Mouse (Mus musculus) MEL (cell line): ENCODE measurements around the gene Cmss1. TPM values are rescaled to one million over a fixed set of nuclear protein-coding genes. Genes with fewer than 3 reads are reported as not detected.

Source experiments
- DNase-seq: peaks from one replicate; pipeline ENCODE4 v3.0.0; 2011; ENCODE audit warnings: low read depth, low spot score
- H3K27ac ChIP-seq: 2 replicates; pipeline ENCODE4 v1.5.1; 2012; ENCODE audit warnings: low read depth, mild to moderate bottlenecking, control low read depth, low read length, moderate library complexity; ENCODE audit not compliant: control insufficient read depth
- H3K27me3 ChIP-seq, 2 experiments: fragments of 150-350 bp in 1 of 2; sonication (generic) in 1 of 2; 2 replicates each; pipeline ENCODE4 v1.6.1; 2012; ENCODE audit warnings: low read length in 2 of 2, mild to moderate bottlenecking in 2 of 2, improper control_type of control experiment in 1 of 2, moderate library complexity in 1 of 2; ENCODE audit not compliant: insufficient read depth in 2 of 2, control insufficient read depth in 1 of 2
- H3K36me3 ChIP-seq, 2 experiments: 2 replicates each; pipeline ENCODE4 v1.6.1; 2012 to 2014; ENCODE audit warnings: low read length in 2 of 2, improper control_type of control experiment in 1 of 2, inconsistent platforms in 1 of 2, mild to moderate bottlenecking in 1 of 2; ENCODE audit not compliant: insufficient read depth in 2 of 2, control insufficient read depth in 1 of 2
- H3K4me1 ChIP-seq, 2 experiments: fragments of 150-350 bp in 1 of 2; sonication (generic) in 1 of 2; 2 replicates each; pipeline ENCODE4 v1.6.1; 2012; ENCODE audit warnings: low read length in 2 of 2, improper control_type of control experiment in 1 of 2, mild to moderate bottlenecking in 1 of 2; ENCODE audit not compliant: insufficient read depth in 2 of 2, control insufficient read depth in 1 of 2
- H3K4me3 ChIP-seq, 2 experiments: fragments of 150-350 bp in 1 of 2; sonication (generic) in 1 of 2; 2 replicates each; pipeline ENCODE4 v1.5.1; 2012; ENCODE audit warnings: low read depth in 2 of 2, low read length in 2 of 2, mild to moderate bottlenecking in 2 of 2, moderate library complexity in 2 of 2, control low read depth in 1 of 2, improper control_type of control experiment in 1 of 2; ENCODE audit not compliant: control insufficient read depth in 1 of 2, insufficient read depth in 1 of 2
- H3K79me2 ChIP-seq: 2 replicates; pipeline ENCODE4 v1.6.1; 2012; ENCODE audit warnings: mild to moderate bottlenecking, low read length, moderate library complexity; ENCODE audit not compliant: control insufficient read depth, poor library complexity, insufficient read depth
- H3K9ac ChIP-seq: 2 replicates; pipeline ENCODE4 v1.6.1; 2012; ENCODE audit warnings: low read depth, mild to moderate bottlenecking, control low read depth, low read length, moderate library complexity; ENCODE audit not compliant: control insufficient read depth, poor library complexity, severe bottlenecking
- H3K9me3 ChIP-seq: fragments of 150-350 bp; sonication (generic); replicated peaks from 2 replicates; pipeline ENCODE4 v1.6.1; 2012; ENCODE audit warnings: mild to moderate bottlenecking, low read length, improper control_type of control experiment, moderate library complexity; ENCODE audit not compliant: insufficient read depth
- CTCF ChIP-seq, 3 experiments: IDR thresholded peaks in 2 of 3; conservative IDR thresholded peaks in 1 of 3; 2 replicates each; pipeline ENCODE4 v1.5.1; 2011 to 2012; ENCODE audit warnings: low read length in 3 of 3, low read depth in 2 of 3, mild to moderate bottlenecking in 2 of 3, improper control_type of control experiment in 1 of 3, inconsistent platforms in 1 of 3, mixed read lengths in 1 of 3, moderate library complexity in 1 of 3; ENCODE audit not compliant: control insufficient read depth in 1 of 3, insufficient read depth in 1 of 3, poor library complexity in 1 of 3, severe bottlenecking in 1 of 3
- E2F4 ChIP-seq: IDR thresholded peaks from 2 replicates; pipeline ENCODE4 v1.6.1; 2011; ENCODE audit warnings: low read depth, low read length, improper control_type of control experiment, borderline replicate concordance
- ELF1 ChIP-seq: IDR thresholded peaks from 2 replicates; pipeline ENCODE4 v1.6.1; 2014; ENCODE audit warnings: low read depth, mild to moderate bottlenecking, inconsistent platforms, low read length, improper control_type of control experiment, moderate library complexity
- ETS1 ChIP-seq: IDR thresholded peaks from 2 replicates; pipeline ENCODE4 v1.6.1; 2012; ENCODE audit warnings: low read depth, mild to moderate bottlenecking, inconsistent platforms, low read length, improper control_type of control experiment, moderate library complexity
- GABPA ChIP-seq: IDR thresholded peaks from 2 replicates; pipeline ENCODE4 v1.6.1; 2012; ENCODE audit warnings: low read depth, mild to moderate bottlenecking, inconsistent platforms, low read length, improper control_type of control experiment, moderate library complexity
- HCFC1 ChIP-seq: IDR thresholded peaks from 2 replicates; pipeline ENCODE4 v1.6.1; 2012; ENCODE audit warnings: low read depth, mild to moderate bottlenecking, inconsistent platforms, low read length, improper control_type of control experiment, moderate library complexity
- KAT2A ChIP-seq: conservative IDR thresholded peaks from 2 replicates; pipeline ENCODE4 v1.6.1; 2012; ENCODE audit warnings: low read depth, low read length, improper control_type of control experiment, inconsistent platforms
- MAFK ChIP-seq: IDR thresholded peaks from 2 replicates; pipeline ENCODE4 v1.6.1; 2011; ENCODE audit warnings: low read depth, mild to moderate bottlenecking, low read length, improper control_type of control experiment, borderline replicate concordance
- MAX ChIP-seq: IDR thresholded peaks from 2 replicates; pipeline ENCODE4 v1.6.1; 2011; ENCODE audit warnings: low read length, improper control_type of control experiment
- MAZ ChIP-seq: IDR thresholded peaks from 2 replicates; pipeline ENCODE4 v1.6.1; 2012; ENCODE audit warnings: low read depth, mild to moderate bottlenecking, inconsistent platforms, low read length, improper control_type of control experiment
- MYC ChIP-seq: IDR thresholded peaks from 2 replicates; pipeline ENCODE4 v1.6.1; 2011; ENCODE audit warnings: low read depth, mild to moderate bottlenecking, low read length, improper control_type of control experiment, moderate library complexity
- NELFE ChIP-seq: IDR thresholded peaks from 2 replicates; pipeline ENCODE4 v1.6.1; 2011; ENCODE audit warnings: low read depth, low read length, improper control_type of control experiment
- POLR2AphosphoS2 ChIP-seq: IDR thresholded peaks from 2 replicates; pipeline ENCODE4 v1.6.1; 2011; ENCODE audit warnings: low read length, improper control_type of control experiment
- POLR2AphosphoS5 ChIP-seq: IDR thresholded peaks from 2 replicates; pipeline ENCODE4 v1.6.1; 2012; ENCODE audit warnings: low read depth, borderline replicate concordance, mild to moderate bottlenecking, inconsistent platforms, low read length, moderate library complexity, mixed read lengths
- RAD21 ChIP-seq: IDR thresholded peaks from 2 replicates; pipeline ENCODE4 v1.6.1; 2011; ENCODE audit warnings: mild to moderate bottlenecking, low read depth, low read length, improper control_type of control experiment
- RCOR1 ChIP-seq: IDR thresholded peaks from 2 replicates; pipeline ENCODE4 v1.6.1; 2012; ENCODE audit warnings: low read depth, mild to moderate bottlenecking, inconsistent platforms, low read length, improper control_type of control experiment
- SIN3A ChIP-seq: IDR thresholded peaks from 2 replicates; pipeline ENCODE4 v1.6.1; 2012; ENCODE audit warnings: low read length, improper control_type of control experiment, inconsistent platforms
- SMC3 ChIP-seq: IDR thresholded peaks from 2 replicates; pipeline ENCODE4 v1.6.1; 2011; ENCODE audit warnings: low read depth, low read length, improper control_type of control experiment
- TAL1 ChIP-seq: IDR thresholded peaks from 2 replicates; pipeline ENCODE4 v1.6.1; 2012; ENCODE audit warnings: mild to moderate bottlenecking, inconsistent platforms, low read length, moderate library complexity, mixed read lengths
- TBP ChIP-seq: IDR thresholded peaks from 2 replicates; pipeline ENCODE4 v1.8.0; 2011; ENCODE audit warnings: low read depth, low read length, improper control_type of control experiment
- polyA plus RNA-seq, 2 experiments: library from polyadenylated mRNA; stranded (reverse) in 1 of 2; unstranded in 1 of 2; fragments of >175 nt in 1 of 2; fragments of >200 nt in 1 of 2; gene quantifications; 2 replicates each; pipeline versions ENCODE4 v1.2.1 to v1.2.4; 2012; ENCODE audit warnings: low replicate concordance in 2 of 2, low read depth in 1 of 2; ENCODE audit not compliant: insufficient read length in 2 of 2, insufficient read depth in 1 of 2, missing spikeins in 1 of 2
- total RNA-seq: library from RNA; depleted of rRNA; stranded (reverse); fragments of 300-350 nt; gene quantifications from 2 replicates; pipeline ENCODE4 v1.2.3, GENCODE M21; 2012

Gene Cmss1
- total and polyA plus RNA-seq, 3 experiments = 80.9 to 94.7 TPM; not detected in 1

DNA sequence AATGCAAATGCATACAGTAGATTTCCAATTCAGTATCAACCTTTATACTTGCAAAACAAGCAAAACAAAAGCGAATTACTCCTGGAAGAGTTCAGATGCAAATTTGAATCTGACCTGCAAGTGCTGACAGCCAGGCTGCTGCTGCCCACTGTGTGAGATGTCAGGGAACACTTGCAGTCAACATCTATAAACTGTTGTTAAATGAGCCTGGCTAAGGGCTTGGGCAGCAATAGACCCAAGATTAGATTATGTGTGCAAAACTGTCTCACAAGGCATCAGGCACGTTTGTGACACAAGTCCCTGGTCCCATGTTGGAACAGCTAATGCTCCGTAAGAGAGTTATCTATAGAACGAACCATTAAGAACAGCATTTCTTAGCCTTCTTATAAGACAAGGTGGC, 314.4 kb downstream of the Cmss1 start:
- no peaks in the 10 kb centered on the region for H3K4me1 ChIP-seq
- no peaks in the 10 kb centered on the region for H3K9me3 ChIP-seq
- H3K36me3 ChIP-seq = no peaks in the 10 kb centered on the region
- no peak overlapping the region for H3K9ac ChIP-seq
- no peak overlapping the region for H3K4me3 ChIP-seq
- H3K27me3 ChIP-seq = no peaks in the 10 kb centered on the region
- TF ChIP-seq ELF1 (no peak), HCFC1 (no peak), RCOR1 (no peak), SIN3A (no peak), MYC (no peak), ETS1 (no peak), MAX (no peak), NELFE (no peak), MAFK (no peak), KAT2A (no peak), CTCF (IDR thresholded peaks at IDR 0.05 in 2 of 3, conservative IDR thresholded peaks at IDR 0.05 in 1 of 3; ENCODE audit: control insufficient read depth in 1 of 3, insufficient read depth in 1 of 3, low read depth in 2 of 3, low read length in 3 of 3, poor library complexity in 1 of 3, severe bottlenecking in 1 of 3) (no peak), MAZ (no peak), GABPA (no peak), POLR2AphosphoS5 (no peak), E2F4 (no peak), TAL1 (no peak), TBP (no peak), POLR2AphosphoS2 (no peak)
- DNase-seq = no peak
- no peaks in the 10 kb centered on the region for H3K79me2 ChIP-seq
- no peak overlapping the region for H3K27ac ChIP-seq

GRCm38 (mm10) chr16:57291696-57292095, 315.0 kb downstream of the Cmss1 start:
- Histone ChIP-seq H3K9me3 (no peaks in the 10 kb centered on the region), H3K4me3 (no peak overlapping the region), H3K9ac (no peak overlapping the region), H3K36me3 (no peaks in the 10 kb centered on the region), H3K27me3 (no peaks in the 10 kb centered on the region), H3K4me1 (no peaks in the 10 kb centered on the region), H3K79me2 (no peaks in the 10 kb centered on the region), H3K27ac (no peak overlapping the region)
- TF ChIP-seq RAD21 (peak; percentile 36), SMC3 (peak; percentile 39), RCOR1 (no peak), CTCF (IDR thresholded peaks at IDR 0.05 in 2 of 3, conservative IDR thresholded peaks at IDR 0.05 in 1 of 3; ENCODE audit: control insufficient read depth in 1 of 3, insufficient read depth in 1 of 3, low read depth in 2 of 3, low read length in 3 of 3, poor library complexity in 1 of 3, severe bottlenecking in 1 of 3) (peak; percentile 35 to 41 (median 39))
- DNase-seq = peak; percentile 26
